Mouse (Mus musculus): ENCODE data around the gene Kdm2a. TPM values are rescaled to one million over a fixed set of nuclear protein-coding genes. Genes with fewer than 3 reads are reported as not detected.

Gene Kdm2a
- polyA plus RNA-seq, 1 experiment from 2014 or later, result 48.3 TPM

GRCm38 (mm10) chr19:4328737-4329304 lies 69.3 kb downstream of the Kdm2a start:
- no peak overlapping the region for H3K9ac ChIP-seq (ENCODE audit: low read depth, low read length)
- no peak overlapping the region for H3K4me2 ChIP-seq (ENCODE audit: low read depth, low read length)
- DNase-seq (ENCODE audit: low spot score) (no peak), ATAC-seq (ENCODE audit: low read depth) (no peak)
- peaks cover 78% of the 10 kb centered on the region for H3K36me3 ChIP-seq (ENCODE audit: control insufficient read depth, insufficient read depth, low read length)
- no peaks in the 10 kb centered on the region for H3K27me3 ChIP-seq (replicated peaks; ENCODE audit: control insufficient read depth, insufficient read depth, low read length)
- H3K4me3 ChIP-seq (ENCODE audit: low read depth, low read length), result no peak overlapping the region
- no peak overlapping the region for H3K27ac ChIP-seq (replicated peaks; ENCODE audit: low read depth, low read length)
- peaks cover 3% of the 10 kb centered on the region; the same call in 1 of the 2 replicates for H3K4me1 ChIP-seq (ENCODE audit: control insufficient read depth, insufficient read depth, low read length)
- WGBS, result 94% methylated on average over 8 of the region's 8 CpGs
- no peaks in the 10 kb centered on the region for H3K9me3 ChIP-seq (ENCODE audit: control insufficient read depth, low read length)

GRCm38 (mm10) chr19:4326881-4327280 lies 71.2 kb downstream of the Kdm2a start:
- H3K4me2 ChIP-seq (ENCODE audit: low read depth, low read length), result no peak overlapping the region
- WGBS, result 68% methylated on average over 1 of the region's 1 CpGs
- H3K4me3 ChIP-seq (ENCODE audit: low read depth, low read length), result no peak overlapping the region
- no peaks in the 10 kb centered on the region for H3K9me3 ChIP-seq (ENCODE audit: control insufficient read depth, low read length)
- no peak overlapping the region for H3K9ac ChIP-seq (ENCODE audit: low read depth, low read length)
- no peak overlapping the region for H3K27ac ChIP-seq (replicated peaks; ENCODE audit: low read depth, low read length)
- no peak for DNase-seq (ENCODE audit: low spot score)
- peaks cover 96% of the 10 kb centered on the region for H3K36me3 ChIP-seq (ENCODE audit: control insufficient read depth, insufficient read depth, low read length)
- peaks cover 1% of the 10 kb centered on the region; the same call in 1 of the 2 replicates for H3K4me1 ChIP-seq (ENCODE audit: control insufficient read depth, insufficient read depth, low read length)
- H3K27me3 ChIP-seq (replicated peaks; ENCODE audit: control insufficient read depth, insufficient read depth, low read length), result no peaks in the 10 kb centered on the region
- no peak for ATAC-seq (ENCODE audit: low read depth)

- ATAC-seq (ENCODE audit: low read depth) (no peak; the same call in 1 of the 2 replicates), DNase-seq (ENCODE audit: low spot score) (peak; percentile 35)
- H3K36me3 ChIP-seq (ENCODE audit: control insufficient read depth, insufficient read depth, low read length), result peaks cover 98% of the 10 kb centered on the region
- no peaks in the 10 kb centered on the region for H3K4me1 ChIP-seq (ENCODE audit: control insufficient read depth, insufficient read depth, low read length)
- H3K27ac ChIP-seq (replicated peaks; ENCODE audit: low read depth, low read length), result no peak overlapping the region
- 83% methylated on average over 3 of the region's 3 CpGs for WGBS
- no peak overlapping the region for H3K4me2 ChIP-seq (ENCODE audit: low read depth, low read length)
- no peak overlapping the region for H3K4me3 ChIP-seq (ENCODE audit: low read depth, low read length)
- H3K27me3 ChIP-seq (replicated peaks; ENCODE audit: control insufficient read depth, insufficient read depth, low read length), result no peaks in the 10 kb centered on the region
- no peaks in the 10 kb centered on the region for H3K9me3 ChIP-seq (ENCODE audit: control insufficient read depth, low read length)
- no peak overlapping the region for H3K9ac ChIP-seq (ENCODE audit: low read depth, low read length)
Observed at GRCm38 (mm10) chr19:4326106-4326505, 72.0 kb downstream of the Kdm2a start.

- Histone ChIP-seq H3K4me3 (ENCODE audit: low read depth, low read length) (no peak overlapping the region), H3K4me2 (ENCODE audit: low read depth, low read length) (no peak overlapping the region), H3K9ac (ENCODE audit: low read depth, low read length) (no peak overlapping the region), H3K27ac (replicated peaks; ENCODE audit: low read depth, low read length) (no peak overlapping the region), H3K4me1 (ENCODE audit: control insufficient read depth, insufficient read depth, low read length) (no peaks in the 10 kb centered on the region), H3K36me3 (ENCODE audit: control insufficient read depth, insufficient read depth, low read length) (peaks cover 99% of the 10 kb centered on the region), H3K27me3 (replicated peaks; ENCODE audit: control insufficient read depth, insufficient read depth, low read length) (no peaks in the 10 kb centered on the region), H3K9me3 (ENCODE audit: control insufficient read depth, low read length) (no peaks in the 10 kb centered on the region)
- DNase-seq (ENCODE audit: low spot score) (no peak), ATAC-seq (ENCODE audit: low read depth) (no peak)
- WGBS, result 90% methylated on average over 3 of the region's 3 CpGs
Observed at GRCm38 (mm10) chr19:4322134-4322533, 76.0 kb downstream of the Kdm2a start.

- Histone ChIP-seq H3K27ac (replicated peaks; ENCODE audit: low read depth, low read length) (no peak overlapping the region), H3K36me3 (ENCODE audit: control insufficient read depth, insufficient read depth, low read length) (peaks cover 99% of the 10 kb centered on the region), H3K4me2 (ENCODE audit: low read depth, low read length) (no peak overlapping the region), H3K9ac (ENCODE audit: low read depth, low read length) (no peak overlapping the region), H3K4me1 (ENCODE audit: control insufficient read depth, insufficient read depth, low read length) (no peaks in the 10 kb centered on the region), H3K4me3 (ENCODE audit: low read depth, low read length) (no peak overlapping the region), H3K9me3 (ENCODE audit: control insufficient read depth, low read length) (no peaks in the 10 kb centered on the region), H3K27me3 (replicated peaks; ENCODE audit: control insufficient read depth, insufficient read depth, low read length) (no peaks in the 10 kb centered on the region)
- DNase-seq (ENCODE audit: low spot score) (no peak), ATAC-seq (ENCODE audit: low read depth) (no peak)
- WGBS, result 60% methylated on average over 1 of the region's 1 CpGs
Observed at GRCm38 (mm10) chr19:4321622-4322021, 76.5 kb downstream of the Kdm2a start.

- Histone ChIP-seq H3K27ac (replicated peaks; ENCODE audit: low read depth, low read length) (no peak overlapping the region), H3K36me3 (ENCODE audit: control insufficient read depth, insufficient read depth, low read length) (peaks cover 92% of the 10 kb centered on the region), H3K9me3 (ENCODE audit: control insufficient read depth, low read length) (no peaks in the 10 kb centered on the region), H3K9ac (ENCODE audit: low read depth, low read length) (no peak overlapping the region), H3K4me2 (ENCODE audit: low read depth, low read length) (no peak overlapping the region), H3K4me1 (ENCODE audit: control insufficient read depth, insufficient read depth, low read length) (no peaks in the 10 kb centered on the region), H3K4me3 (ENCODE audit: low read depth, low read length) (no peak overlapping the region), H3K27me3 (replicated peaks; ENCODE audit: control insufficient read depth, insufficient read depth, low read length) (no peaks in the 10 kb centered on the region)
- DNase-seq (ENCODE audit: low spot score) (no peak), ATAC-seq (ENCODE audit: low read depth) (no peak)
- WGBS, result 73% methylated on average over 4 of the region's 4 CpGs
Observed at GRCm38 (mm10) chr19:4319272-4319671, 78.8 kb downstream of the Kdm2a start.

GRCm38 (mm10) chr19:4317181-4317580 lies 80.9 kb downstream of the Kdm2a start:
- ATAC-seq (ENCODE audit: low read depth) (no peak), DNase-seq (ENCODE audit: low spot score) (no peak)
- no peak overlapping the region for H3K9ac ChIP-seq (ENCODE audit: low read depth, low read length)
- H3K9me3 ChIP-seq (ENCODE audit: control insufficient read depth, low read length), result no peaks in the 10 kb centered on the region
- 78% methylated on average over 3 of the region's 3 CpGs for WGBS
- H3K27me3 ChIP-seq (replicated peaks; ENCODE audit: control insufficient read depth, insufficient read depth, low read length), result no peaks in the 10 kb centered on the region
- no peak overlapping the region for H3K4me2 ChIP-seq (ENCODE audit: low read depth, low read length)
- no peak overlapping the region for H3K4me3 ChIP-seq (ENCODE audit: low read depth, low read length)
- no peaks in the 10 kb centered on the region for H3K4me1 ChIP-seq (ENCODE audit: control insufficient read depth, insufficient read depth, low read length)
- H3K27ac ChIP-seq (replicated peaks; ENCODE audit: low read depth, low read length), result no peak overlapping the region
- peaks cover 83% of the 10 kb centered on the region for H3K36me3 ChIP-seq (ENCODE audit: control insufficient read depth, insufficient read depth, low read length)

- Histone ChIP-seq H3K9me3 (ENCODE audit: control insufficient read depth, low read length) (no peaks in the 10 kb centered on the region), H3K27me3 (replicated peaks; ENCODE audit: control insufficient read depth, insufficient read depth, low read length) (no peaks in the 10 kb centered on the region), H3K27ac (replicated peaks; ENCODE audit: low read depth, low read length) (no peak overlapping the region), H3K4me1 (ENCODE audit: control insufficient read depth, insufficient read depth, low read length) (no peaks in the 10 kb centered on the region), H3K4me3 (ENCODE audit: low read depth, low read length) (no peak overlapping the region), H3K9ac (ENCODE audit: low read depth, low read length) (no peak overlapping the region), H3K36me3 (ENCODE audit: control insufficient read depth, insufficient read depth, low read length) (peaks cover 65% of the 10 kb centered on the region), H3K4me2 (ENCODE audit: low read depth, low read length) (no peak overlapping the region)
- WGBS, result 77% methylated on average over 6 of the region's 6 CpGs
- ATAC-seq (ENCODE audit: low read depth) (no peak), DNase-seq (ENCODE audit: low spot score) (no peak)
Observed at GRCm38 (mm10) chr19:4315223-4315944, 82.7 kb downstream of the Kdm2a start.

- DNase-seq (ENCODE audit: low spot score) (peak; percentile 88), ATAC-seq (ENCODE audit: low read depth) (peak; percentile 27; the same call in 1 of the 2 replicates)
- Histone ChIP-seq H3K36me3 (ENCODE audit: control insufficient read depth, insufficient read depth, low read length) (0 out of 2 replicates have a peak, but pooled peaks cover 15% of the 10 kb centered on the region), H3K9me3 (ENCODE audit: control insufficient read depth, low read length) (no peaks in the 10 kb centered on the region), H3K4me3 (ENCODE audit: low read depth, low read length) (no peak overlapping the region), H3K4me2 (ENCODE audit: low read depth, low read length) (no peak overlapping the region), H3K4me1 (ENCODE audit: control insufficient read depth, insufficient read depth, low read length) (peaks cover 9% of the 10 kb centered on the region), H3K27ac (replicated peaks; ENCODE audit: low read depth, low read length) (no peak overlapping the region), H3K27me3 (replicated peaks; ENCODE audit: control insufficient read depth, insufficient read depth, low read length) (no peaks in the 10 kb centered on the region), H3K9ac (ENCODE audit: low read depth, low read length) (no peak overlapping the region)
Observed at GRCm38 (mm10) chr19:4309776-4310185, 88.3 kb downstream of the Kdm2a start.

Data from embryonic facial prominence, embryonic 14.5 days (tissue).